Mouse (Mus musculus) c-Kit-positive CD71-negative TER-119-negative erythroid progenitor cells, embryonic 14.5 days (primary cell): Measurements from ENCODE around the gene Rptor.

Source experiments
- DNase-seq: peaks from one replicate; pipeline ENCODE4 v3.0.0-alpha.2; 2013; ENCODE audit warnings: low read depth

Gene Rptor

DNA sequence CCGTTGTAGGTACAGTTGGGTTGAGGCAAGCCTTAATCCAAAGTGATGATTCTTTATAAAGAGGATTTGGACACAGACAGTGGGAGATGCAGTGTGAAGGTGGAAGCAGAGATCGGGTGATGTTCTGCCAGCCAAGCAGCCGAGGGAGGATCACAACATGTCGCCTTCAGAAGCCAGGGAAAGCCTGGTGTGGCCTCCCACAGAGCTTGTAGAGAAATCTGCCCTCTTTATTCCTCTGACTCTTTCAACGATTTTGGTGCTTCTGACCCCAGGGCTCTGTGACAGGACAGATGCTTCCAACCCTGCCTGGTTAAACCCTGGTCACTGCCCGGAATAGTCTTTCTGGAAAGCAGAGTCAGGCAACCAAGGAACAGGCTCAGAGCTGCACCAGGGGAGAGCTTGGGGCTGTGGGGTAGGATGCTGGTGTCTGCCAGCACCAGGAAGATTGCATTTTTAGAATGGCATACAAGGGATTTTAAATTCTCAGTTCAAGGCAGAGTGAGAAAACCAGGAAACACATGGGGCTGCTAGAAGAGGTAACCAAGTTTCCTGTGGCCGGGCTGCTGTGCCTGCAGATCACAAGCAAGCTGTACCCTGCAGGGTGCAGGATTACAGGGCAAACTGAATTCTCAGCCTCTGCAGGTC, 304.4 kb downstream of the Rptor start:
- DNase-seq: no peak

DNA sequence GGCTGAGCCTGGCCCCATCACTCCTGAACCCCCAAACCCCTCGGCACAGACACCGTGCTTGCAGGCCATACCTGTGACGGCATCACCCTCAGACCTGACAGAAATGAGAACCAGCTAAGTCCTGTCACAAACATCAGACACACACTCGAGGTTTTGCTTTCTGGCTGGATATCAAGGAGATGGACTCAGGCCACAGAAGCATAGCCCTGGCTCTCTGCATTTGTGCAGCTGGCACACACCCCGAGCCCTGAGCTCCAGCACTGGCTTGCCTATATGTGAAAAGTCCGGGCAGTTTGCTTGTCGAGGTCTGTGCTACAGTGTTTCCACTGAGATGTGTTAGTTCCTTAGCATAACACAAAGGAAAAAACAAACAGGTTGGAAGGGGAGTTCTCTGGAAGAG, 305.0 kb downstream of the Rptor start:
- DNase-seq: no peak

DNA sequence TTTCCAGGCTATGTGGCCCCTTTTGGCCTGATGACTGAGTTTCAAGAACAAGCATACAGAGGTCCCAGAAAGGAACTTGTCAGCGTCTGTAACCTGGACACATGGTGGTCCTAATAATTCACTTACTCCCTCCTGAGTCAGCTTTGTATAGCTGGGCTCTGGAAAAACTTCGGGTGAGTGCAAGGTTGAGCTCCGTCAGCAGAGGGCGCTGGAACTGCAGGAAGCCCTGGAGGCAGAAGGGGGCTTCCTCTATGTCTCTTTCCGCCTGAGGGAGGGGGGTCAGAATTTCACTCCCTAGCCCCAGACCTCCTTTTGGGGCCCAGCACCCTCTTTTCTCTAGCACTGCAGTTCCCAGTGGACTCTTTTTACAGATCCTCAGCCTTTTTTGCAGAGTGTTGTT, 306.7 kb downstream of the Rptor start:
- DNase-seq: peak; percentile 73

DNA sequence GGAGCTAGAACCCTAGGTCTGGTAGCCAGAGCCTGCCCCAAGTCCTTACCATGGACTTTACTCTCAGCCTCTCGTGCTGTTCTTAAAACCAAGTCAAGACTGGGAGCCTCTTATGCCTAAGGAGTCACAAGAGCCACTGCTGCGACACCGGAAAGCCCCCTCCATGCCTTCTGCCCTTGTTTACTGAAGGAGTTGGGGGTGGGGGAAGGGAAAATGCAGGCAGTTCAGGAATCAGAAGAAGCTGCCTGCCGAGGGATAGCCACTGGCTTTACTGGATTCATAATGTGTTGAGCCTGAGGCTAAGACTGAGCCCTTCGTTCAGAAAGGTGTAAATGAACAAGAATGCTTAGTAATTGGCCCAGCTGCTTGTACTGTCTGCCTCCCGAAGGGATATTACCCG, 310.1 kb downstream of the Rptor start:
- DNase-seq: no peak

DNA sequence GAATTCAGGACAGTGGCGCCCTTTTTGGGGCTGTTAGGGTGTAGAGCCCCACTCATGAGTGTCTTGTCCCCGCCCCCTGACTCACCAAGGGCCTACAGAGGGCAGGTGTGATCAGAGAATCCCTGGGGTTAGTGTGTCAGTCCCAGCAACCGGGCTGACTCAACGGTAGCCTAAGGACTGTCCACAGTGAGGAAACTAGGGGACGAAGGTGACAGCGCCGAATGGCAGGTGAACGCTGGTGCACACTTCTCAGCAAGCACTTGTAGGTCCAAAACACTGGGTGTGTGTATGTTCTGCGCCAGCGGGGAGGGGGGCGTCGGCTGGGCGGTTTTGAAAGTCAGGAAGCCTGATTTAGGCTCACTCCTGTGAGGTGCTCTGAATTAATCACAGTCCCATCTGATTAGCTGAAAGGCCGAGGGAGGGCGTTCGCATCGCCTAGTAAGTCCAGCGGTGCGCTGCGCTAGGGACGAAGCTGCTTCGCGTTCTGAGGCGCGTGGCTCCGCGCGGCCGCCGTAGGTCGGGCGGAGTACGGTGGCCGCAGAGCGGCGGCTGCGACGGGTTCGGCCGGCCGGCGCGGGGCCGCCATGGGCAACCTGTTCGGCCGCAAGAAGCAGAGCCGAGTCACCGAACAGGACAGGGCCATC, 310.7 kb downstream of the Rptor start, which contains the start of gene Chmp6:
TSS of gene Chmp6 (plus strand) at position 151 of the 644 bp plus-strand sequence.
- DNase-seq: peak; percentile 65

DNA sequence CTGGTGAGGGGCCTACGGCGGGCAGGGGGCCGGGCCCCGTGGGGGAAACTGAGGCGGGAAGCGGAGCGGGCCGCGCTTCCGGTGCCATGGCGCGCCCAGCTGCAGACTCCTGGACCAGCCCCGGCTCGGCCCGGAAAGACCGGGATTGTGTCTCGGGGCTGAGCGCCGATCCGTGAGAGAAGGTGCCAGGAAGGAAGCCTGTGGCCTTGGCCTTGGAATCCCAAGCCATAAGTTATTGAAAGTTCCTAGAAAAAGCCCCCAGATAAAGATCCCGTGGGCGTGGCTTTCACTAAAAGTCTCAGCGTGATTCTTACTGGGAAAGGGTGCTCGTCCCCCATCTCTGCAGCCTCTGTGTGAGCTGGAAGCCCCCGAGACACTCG, 311.2 kb downstream of the Rptor start:
- no peak for DNase-seq

DNA sequence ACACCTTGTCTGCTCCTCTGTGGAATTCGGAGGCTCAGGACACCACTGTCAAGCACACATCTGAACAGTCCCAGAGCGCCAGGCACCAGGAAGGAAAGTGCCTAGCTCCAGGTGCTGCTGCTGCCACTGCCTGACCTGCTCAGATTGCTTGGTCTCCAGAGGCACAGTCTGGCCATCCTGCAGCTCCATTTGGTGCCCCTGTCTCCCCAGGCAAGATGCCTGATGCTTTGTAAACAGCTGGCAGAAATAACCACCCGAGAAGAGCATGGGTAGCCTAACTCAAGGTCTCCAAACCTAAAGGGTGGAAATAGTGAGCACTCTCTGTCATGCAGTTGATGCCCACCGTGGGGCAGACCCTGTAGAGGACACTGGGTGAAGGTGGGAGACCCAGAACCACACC, 311.7 kb downstream of the Rptor start:
- no peak for DNase-seq

DNA sequence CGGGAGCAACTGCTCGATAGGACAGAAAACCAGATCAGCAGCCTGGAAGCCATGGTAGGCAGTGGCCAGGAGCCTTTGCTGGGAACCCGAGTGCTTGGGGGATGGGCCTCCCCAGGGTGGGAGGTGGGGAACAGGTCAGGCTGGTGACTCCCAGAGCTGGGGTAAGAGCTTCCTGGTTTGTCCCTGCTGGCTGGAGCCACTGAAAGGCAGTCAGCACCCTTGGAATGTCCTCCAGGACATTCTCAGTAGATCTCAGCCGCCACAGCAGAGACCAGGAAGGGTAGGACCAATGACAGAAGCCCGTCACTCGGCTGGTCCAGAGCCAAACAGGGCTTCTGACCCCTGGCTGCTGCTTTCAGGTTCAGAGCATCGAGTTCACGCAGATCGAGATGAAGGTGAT, 313.0 kb downstream of the Rptor start:
- no peak for DNase-seq

DNA sequence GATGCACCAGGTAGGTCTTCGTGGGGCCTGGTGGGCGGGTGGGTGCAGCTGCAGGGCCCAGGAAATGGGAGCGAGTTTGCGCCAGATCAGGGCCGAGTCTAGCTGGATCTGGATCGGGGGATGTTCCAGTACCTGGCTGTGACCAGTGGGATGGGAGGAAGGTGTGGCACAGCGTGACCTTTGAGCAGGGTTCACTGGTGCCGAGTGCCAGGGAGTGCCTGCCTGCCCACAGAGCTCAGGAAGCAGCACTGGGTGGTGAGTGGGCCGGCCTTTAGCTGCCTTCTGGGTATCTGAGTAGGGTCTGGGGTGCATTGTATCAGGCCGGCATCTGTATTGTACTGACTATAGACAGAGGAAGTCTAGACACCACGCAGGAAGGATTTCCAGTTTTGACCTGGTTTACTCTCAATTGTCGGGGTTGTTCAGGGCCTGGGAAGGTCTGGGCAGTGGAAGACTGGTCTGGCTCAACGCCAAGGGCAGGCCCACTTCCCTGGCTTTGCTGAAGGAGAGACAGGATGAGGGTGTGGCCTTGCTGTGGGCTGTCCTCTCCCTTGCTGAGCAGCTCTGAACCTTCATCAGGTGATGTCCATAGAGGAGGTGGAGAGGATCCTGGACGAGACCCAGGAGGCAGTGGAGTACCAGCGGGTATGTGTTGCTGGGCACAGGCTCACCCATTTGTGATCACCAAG, 313.5 kb downstream of the Rptor start:
- no peak for DNase-seq

DNA sequence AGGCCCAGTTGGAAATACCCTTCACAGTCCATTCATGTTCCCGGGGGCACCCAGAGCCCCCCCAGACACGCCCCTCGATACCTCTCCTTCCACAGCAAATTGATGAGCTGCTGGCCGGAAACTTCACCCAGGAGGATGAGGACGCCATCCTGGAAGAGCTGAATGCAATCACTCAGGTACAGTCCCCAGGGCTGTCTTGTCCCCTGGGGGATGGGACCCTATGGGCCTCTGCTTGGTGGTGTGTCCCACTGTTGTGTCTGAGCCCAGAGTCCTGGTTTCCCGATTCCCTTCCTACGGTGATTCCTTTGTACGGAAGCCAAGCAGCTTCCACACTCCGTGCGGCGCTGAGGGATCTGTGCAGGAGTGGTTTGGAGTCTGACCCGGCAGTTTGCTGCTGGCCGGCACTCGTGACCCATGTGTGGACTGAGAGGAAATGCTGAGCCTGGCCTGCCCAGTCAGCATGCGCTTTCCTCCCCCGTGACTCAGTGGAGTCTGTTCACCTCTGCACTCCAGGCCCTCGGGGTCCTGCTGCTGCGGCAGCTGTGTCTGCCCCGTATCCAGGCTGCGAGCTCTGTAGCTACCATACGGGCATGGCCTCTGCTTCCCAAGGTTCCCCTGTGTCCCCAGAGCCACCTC, 314.2 kb downstream of the Rptor start:
- no peak for DNase-seq

DNA sequence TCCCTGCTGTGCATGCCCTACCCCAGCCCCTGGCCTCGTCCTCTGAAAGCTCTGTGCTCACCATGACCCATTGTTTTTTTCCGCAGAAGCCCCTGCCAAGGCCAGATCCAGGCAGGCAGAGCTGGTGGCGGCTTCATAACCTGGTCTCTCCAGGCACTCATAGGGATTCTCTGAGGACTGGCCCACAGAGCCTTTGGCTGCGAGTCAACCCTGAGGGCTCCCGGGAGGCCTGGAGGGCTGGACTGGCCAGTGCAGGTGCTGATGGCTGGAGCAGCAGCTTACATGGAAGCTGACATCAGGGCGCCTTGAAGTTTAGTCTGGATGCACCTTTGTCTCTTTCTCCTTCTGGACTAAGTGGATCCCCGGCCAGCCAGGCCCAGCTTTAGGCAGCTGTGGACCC, 315.8 kb downstream of the Rptor start:
- no peak for DNase-seq

DNA sequence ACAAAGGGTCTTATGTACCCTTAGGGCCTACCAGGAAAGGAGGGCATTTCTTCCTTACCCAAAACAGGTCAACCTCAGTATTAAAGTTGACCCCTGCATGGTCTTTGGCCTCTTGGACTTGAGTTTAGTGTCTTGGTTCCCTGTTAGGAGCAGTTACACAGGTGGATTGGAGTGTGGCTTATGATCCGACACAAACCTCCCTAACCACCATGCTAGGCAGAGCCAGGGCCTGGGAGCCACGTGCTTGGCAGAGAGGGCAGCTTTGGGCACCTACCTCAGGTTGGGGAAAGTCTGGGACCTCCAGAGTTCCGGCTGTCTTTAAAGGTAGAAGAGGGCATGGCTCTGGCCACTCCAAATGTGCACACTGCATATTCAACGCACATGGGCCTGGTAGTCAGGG, 316.7 kb downstream of the Rptor start:
- no peak for DNase-seq

DNA sequence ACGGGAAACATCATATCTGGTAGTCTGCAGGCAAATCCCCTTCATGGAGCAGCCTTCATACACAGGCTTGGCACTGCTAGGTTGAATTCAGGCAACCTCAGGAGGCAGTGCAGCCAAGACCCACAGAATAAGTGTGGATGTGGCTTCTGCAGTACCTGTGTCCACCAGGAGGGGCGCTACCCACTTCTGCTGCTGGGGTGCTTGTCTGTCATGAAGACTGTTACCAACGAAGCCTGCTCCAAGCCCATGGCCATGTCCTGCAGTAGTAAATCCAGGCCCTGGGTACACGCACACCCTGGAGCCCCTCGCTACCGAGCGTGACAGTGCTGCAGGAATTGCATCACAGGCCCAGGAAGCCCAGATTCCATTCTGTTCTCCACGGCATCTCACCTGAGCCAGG, 317.2 kb downstream of the Rptor start:
- DNase-seq: peak; percentile 47

DNA sequence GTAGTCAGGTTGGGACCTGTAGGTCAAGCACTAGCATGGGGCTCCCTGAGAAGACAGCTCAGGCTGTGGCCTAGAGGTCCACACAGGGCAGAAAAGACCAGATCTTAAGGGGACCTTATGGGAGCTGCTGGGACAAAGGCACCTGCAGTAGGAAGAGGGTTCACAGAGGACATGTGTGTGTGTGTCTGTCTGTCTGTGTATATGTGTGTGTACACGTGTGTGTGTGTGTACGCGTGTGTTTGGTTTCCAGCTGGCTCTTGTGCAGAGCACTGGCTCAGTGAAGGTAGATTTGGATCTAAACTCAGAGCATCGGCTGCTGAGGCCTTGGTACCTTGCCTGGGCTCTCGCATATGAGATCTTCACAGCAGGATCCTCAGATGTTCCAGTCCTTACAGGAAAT, 318.0 kb downstream of the Rptor start:
- no peak for DNase-seq

DNA sequence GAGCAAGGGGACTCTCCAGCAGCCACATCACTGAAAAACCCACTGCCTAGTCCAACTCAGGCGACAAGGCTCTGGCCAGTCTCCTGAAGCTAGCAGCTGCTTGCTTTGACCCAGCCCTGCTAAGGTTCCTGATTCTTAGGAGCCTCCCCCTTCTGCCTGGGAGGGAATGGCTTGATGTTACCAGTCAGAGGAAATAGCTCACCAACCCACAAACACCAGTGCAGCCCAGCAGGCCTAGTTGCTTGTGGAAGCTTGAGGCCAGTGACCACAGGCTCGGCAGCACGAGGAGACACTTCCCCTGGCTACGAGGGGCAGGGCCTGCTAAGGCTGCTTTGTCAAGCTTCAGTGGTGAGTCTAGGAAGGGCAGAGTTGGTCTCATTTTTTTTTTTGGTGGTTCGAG, 322.5 kb downstream of the Rptor start:
- DNase-seq: peak; percentile 66

DNA sequence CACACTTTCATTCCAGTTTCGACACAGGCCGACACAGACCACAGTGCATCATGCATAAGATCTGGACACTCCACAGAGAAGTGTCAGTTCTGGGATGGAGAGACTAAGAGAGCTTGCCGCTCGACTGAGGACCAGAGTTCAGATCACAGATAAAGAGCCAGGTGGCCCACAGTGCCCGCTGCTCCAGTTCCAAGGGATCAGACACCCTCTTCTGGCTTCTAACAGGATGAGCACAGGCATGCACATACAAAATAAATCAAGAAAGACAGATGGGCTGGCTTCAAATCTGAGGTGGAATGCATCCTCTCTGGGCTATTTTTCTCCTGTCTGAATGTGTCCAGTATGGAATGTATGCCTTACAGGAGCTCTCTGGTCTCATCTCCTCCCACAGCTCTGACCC, 324.1 kb downstream of the Rptor start:
- no peak for DNase-seq

DNA sequence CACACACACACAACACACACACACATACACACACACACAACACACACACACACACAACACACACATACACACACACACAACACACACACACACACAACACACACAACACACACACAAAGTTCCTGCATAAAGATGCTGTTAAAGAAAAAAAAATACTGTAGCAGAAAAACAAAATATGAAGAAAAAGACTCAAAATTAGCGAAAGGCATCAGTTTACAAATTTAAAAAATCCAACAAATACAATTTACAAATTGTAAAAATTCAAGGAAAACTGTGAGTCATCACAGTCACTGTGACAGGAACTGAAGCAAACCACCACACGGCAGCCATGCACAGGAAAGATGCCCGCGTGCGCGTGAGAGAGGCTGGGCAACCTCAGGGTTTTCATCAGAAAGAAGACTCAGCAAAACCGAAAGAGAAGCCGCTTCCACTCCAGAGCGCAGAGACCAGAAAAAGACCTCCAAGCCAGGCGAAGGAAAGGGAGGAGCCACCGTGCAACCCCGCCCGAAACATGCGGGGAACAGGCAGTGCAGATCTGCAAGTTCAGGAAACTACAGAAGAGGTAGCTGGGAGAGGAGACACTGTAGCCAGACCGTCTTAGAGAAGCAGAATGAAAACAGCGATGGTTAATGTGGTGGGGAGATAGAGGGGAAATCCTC, 325.4 kb downstream of the Rptor start:
- peak; percentile 60 for DNase-seq

DNA sequence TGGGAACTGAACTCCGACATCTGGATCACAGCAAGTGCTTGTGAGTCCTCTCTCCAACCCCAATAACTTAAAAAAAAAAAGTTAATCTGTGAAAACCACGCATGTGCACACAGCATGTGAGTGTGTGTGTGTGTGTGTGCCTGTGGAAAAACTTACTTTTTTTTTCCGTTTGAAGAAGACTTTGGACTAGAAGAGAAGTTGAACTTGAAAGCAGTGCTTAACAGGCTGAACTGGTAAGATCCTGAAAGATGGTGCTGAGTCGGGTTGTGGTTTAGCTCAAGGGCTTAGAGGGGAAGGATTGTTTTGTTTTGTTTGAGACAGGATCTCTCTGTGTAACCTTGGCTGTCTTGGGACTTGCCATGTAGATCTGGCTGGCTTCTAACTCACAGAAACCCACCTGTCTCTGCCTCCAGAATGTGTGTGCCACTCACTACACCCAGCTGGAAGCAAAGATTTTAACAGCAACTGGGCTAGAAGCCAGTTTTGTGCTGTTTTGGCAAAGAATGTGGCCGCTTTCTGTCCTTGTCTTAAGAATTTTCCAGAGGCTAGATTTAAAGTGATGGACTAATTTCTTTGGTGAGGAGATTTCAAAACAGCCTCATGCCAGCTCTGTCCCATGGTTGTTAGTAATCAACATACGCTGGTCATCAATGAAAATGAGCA, 327.0 kb downstream of the Rptor start:
- DNase-seq: no peak

DNA sequence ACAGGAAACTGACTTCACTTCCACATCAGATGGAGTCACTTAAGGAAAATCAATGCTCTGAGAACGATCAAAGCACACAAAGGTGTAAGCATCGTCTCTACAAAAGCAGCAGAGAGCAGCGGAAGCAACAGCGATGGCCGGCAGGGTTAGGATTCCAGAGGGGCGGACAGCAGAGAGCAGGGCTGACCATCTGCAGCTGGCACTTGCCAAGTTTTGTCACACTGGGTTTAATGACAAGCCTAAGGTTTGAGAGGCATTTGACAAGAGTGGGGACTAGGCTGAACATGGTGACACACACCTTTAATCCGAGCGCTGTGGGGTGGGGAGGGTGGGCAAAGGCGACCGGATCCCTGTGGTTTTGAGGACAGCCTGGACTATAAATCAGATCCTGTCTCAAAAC, 329.1 kb downstream of the Rptor start:
- no peak for DNase-seq

DNA sequence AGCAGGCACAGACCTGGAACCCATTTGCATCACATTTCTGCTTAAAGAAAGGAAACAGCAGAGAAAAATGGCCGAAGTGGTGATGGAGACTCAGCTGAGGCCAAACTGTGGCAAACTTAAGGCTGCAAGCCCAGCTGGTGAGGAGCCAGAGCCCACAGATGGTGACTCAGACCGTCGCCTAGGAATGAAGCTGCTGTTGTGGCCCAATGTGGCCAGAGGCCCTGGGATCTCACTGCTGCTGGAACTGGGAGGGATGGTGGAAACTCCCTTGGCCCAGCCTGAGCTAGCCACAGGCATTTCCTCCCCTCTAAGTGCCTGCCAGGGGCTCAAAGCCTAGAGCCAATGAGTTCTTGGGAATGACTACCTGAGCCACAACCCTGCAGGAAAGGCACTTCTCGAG, 330.4 kb downstream of the Rptor start:
- DNase-seq: no peak

DNA sequence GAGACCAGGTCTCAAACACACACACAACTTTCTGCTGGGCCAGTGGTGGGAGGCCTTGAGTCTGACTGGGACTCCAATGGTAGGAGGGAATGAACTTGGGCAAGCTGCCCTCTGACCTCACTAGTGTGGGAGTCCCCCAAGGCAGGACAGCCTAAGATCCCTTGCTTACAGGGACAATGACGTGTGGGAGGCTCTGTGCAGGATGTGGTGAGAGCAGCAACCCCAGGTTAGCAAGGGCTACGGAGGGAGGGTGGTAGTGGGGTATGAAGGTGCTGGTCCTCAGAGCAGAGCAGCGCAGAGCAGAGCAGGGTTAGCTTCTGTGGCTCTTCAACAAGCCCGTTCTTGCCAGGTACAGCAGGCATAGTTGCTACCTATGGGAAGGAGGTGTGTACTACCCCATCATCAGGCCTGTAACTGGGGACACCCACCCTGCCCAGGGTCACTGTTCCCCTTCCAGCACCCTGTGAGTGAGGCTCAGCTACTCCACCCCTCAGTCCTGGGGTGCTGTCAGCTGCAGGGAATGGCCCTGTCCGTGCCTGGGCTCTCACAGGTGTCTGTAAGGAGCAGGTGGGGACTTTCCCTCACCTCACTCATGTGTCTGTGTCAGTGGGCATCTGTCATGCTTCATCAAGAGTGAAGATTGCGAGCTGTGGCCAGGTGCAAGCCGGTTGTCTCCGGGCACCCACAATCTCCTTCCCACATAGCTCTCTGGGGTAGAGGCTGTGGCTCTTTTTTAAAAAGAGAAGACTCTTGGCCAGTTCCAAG, 331.3 kb downstream of the Rptor start:
- DNase-seq: no peak
